Mouse (Mus musculus) spleen, postnatal 36 days (tissue): ENCODE measurements around the gene Coch.
"Not testable (repeated sequence)": the region's sequence is repeated elsewhere in the genome, so short reads cannot be mapped to it uniquely, and the experiment has no call there.

Source experiments
- DNase-seq, 2 experiments: peaks; one replicate each; pipeline ENCODE4 v3.0.0; 2022; ENCODE audit warnings: low spot score in 2 of 2, mixed read lengths in 1 of 2

The Coch gene

DNA sequence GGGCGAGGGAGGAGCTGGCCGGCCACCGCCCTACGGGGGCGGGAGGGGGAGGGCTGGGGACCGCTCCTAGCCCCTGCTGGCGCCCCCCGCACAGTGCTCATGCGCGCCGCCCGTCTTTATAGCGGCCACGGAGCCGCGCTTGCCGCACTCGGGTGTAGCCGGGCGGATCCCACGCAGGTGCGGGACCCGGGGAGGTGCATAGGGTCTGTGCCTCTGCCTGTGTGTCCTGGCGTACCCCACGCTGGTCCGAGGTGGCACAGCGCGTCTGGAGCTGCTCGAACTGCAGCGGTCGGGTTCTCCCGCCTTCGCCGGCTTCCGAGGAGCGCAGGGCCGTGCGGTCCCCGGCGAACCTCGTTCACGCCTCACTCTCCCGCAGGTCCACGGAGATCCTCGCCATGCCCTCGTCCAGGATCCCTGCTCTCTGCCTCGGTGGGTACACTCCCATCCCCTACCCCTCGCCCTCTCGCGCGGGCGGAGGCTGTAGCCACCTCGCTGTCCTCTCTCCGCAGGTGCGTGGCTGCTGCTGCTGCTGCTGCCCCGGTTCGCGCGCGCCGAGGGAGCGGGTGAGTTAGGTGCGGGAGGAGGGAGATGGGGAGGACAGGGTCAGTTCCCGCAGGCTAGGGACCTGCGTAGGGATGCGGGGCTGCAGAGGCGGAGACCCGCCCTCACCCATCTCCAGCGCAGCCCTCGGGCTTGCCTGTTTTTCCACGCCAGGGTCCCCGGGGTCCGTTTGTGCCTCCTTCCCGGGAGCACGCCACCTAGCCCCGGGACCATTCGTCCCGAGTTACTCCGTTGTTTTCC is at the start of gene Coch:
Coch (plus strand) TSS at position 113 of the 801 bp plus-strand sequence.
- DNase-seq: peak in 1 of 2 experiments; percentile 5

DNA sequence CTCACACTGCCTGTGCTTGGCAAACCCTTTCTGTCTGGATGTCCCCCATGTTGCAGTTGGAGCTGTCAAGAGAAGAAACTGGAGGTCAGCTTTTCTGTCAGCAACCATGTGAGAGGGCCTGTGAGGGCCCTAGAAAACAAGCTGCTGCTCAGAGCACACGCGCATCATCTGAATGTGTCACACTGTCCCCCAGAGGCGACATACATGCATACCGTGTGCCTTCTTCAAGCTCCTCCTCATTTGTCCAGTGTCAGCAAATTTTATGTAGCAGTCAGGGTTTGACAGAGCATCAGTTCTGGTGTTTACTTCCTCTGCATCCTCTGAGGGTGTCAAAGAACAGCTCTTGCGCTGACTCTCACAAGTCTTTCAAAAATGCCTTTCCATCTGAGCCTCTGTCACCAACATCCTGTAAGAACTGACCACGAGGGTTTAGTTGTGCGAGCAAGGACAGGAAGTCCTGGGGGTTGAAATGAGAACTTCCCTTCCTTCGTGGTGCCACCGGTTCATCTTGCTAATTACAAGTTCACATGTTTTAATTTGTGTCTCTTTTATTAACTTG is 49.7 kb upstream of the Coch start:
- DNase-seq: no peak

DNA sequence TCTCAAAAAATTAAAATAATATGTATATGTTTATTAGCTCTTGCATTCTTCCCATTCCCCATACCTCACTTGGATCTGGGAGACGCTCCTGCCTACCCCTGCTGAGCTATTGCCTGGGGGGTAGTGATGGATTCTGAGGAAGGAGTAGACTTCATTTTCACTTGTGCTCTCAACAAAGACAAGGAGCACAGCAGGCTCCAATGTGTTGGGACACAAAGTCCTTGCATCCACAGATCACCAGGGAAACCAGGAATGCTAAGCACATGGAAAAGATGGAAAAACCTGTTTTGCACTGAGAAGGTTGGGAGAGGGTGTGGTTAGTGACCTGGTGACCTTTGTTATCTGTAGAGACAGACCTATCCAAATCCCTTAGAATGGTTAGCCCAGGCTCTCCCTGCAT is 38.1 kb upstream of the Coch start:
- no peak for DNase-seq

DNA sequence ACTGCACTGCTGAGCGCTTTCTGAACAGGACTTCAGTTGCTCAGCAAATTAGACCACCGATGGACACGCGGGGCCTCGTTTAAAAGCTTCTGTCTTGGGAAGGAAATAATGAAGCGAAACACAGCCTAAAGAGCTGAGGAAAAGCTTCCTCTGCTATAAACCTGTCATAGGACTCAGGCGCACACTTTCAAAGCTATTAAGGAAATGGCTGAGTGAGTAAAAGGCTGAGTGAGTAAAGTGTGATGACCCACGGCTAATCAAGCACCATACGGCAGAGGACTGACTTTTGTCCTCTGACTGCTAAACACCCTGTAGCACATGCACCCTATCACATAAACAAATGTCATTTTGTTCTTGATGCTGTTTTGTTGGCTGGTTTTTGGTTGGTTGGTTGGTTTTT is 31.7 kb upstream of the Coch start:
- DNase-seq: no peak

DNA sequence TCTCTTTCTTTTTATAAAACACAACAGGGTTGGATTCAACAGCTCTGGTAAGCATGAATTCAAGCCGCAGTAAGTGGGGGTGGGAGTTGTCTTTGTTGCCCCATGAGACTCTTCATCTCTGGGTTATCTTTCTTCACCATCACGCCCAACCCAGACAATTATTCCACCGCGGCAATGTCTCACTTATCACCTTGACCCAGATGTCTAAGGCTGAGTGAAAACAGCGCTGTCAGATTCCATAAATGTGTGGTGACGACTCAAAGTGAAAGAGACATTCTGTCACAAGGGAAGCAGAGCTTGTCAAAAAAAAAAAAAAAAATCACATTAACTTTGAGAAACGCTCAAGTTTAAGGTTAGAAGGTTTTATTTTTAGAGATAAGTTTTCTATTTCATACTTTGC is 25.9 kb upstream of the Coch start:
- no peak for DNase-seq

DNA sequence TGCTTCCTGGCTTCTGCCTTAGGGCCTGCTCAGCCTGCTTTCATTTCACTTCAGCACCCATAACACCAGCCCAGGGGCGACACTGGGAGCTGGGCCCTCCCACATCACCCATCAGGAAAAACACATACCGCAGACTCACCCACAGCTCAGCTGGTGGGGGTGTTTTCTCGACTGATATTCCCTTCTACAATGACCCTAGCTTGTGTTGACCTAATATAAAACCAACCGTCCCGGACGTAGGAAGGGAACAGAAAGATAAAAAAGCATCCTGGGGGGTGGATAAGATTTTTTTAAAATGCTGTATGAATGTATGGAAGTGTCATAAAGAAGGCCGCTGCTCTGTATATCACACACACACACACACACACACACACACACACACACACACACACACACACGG is 23.7 kb upstream of the Coch start:
- no peak for DNase-seq

DNA sequence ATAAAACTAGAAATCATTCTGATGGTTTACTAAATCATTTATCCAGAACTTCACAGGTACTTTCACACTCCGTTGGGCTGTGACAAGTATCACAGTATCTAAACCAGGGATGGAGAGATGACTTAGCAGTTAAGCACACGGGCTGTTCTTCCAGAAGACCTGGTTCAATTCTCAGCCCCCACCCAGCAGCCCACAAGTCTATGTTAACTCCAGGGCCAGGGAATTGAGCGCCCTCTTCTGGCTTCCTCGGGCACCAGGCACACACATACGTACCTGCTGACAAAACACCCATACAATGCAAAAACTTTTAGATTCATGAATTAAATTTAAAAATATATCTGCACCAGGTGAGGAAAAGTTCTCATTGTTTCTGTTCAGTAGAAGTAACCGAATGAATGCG is 23.2 kb upstream of the Coch start:
- DNase-seq: no peak

DNA sequence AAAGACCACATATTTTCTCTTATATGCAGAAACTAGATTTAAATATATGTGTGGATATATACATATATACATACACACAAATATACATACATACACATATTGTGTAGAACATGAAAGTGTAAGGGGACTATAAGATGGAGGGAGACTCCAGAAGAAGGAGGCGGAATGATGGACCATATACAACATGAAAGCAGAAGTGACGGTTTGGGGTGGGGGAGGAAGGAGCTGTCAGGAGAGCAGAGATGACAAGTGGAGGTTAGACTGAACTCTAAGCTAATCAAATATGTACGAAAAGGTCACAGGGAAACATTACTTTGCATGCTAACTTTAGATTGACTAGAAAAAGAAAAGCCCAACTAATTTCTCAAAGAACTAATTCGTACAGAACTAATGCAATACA is 20.5 kb upstream of the Coch start:
- no peak for DNase-seq

DNA sequence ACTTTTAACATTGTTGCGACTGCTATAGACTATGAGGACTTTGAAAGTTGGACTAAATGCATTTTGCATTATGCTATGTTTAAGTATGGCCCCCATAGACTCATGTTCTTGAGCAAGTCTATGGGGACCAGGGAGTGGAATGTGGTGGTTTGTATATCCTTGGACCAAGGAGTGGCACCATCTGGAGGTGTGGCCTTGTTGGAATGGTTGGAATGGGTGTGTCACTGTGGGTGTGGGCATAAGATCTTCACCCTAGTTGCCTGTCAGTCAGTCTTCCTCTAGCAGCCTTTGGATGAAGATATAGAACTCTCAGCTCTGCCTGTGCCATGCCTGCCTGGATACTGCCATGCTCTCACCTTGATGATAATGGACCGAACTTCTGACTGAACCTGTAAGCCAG is 15.3 kb upstream of the Coch start:
- not testable (repeated sequence) for DNase-seq

DNA sequence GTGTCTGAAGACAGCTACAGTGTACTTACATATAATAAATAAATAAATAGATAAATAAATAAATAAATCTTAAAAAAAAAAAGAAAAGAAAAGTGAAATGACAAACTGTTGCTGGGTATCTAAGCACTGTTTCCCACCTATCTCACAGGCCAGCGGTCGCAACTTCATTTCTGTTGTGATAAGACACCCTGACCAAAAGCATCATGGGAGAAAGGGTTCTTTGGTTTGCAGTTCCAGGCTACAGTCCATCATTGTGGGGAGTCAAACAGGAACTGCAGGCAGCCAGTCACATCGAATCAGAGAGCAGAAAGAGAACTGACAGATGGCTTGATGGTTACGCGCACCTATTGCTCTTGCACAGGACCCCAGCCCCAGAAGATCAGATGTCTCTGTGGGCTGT is 3.9 kb upstream of the Coch start:
- DNase-seq: no peak

DNA sequence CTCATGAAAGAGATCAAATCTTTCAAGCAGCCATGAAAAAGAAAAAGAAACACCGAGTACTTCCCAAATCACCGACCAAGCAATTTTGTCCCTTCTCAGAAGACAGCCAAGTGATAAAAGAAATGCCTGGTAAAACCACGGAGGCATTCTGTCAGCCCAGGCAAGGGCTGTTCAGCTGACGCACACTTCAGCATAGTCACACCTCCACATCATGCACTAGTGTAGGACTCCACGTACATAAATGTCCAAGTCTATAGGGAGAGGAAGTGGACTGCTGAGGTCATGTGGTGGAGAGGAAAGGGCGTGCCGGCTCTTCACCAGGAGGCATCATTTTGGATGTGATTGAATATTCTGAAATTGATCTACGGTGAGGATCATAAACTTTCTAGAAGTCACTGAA is 1.2 kb upstream of the Coch start:
- no peak for DNase-seq

DNA sequence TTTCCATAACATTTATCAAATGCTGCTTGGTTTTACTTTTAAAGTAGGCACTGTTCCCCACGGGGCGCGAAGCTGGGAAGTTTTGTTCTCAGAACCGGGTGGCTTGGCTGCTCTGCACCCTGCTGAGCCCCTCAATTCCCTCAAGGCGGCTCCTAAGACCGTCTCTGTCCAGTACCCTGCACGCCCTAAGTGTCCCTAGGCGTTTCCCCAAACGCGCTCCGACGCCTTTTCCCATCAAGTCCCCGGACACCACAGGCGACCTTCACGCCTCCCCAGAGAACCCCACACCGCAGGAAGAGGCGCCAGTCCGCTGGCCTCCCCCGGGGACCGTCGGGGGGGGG is 283 bp upstream of the Coch start:
- DNase-seq: peak in 1 of 2 experiments; percentile 9

DNA sequence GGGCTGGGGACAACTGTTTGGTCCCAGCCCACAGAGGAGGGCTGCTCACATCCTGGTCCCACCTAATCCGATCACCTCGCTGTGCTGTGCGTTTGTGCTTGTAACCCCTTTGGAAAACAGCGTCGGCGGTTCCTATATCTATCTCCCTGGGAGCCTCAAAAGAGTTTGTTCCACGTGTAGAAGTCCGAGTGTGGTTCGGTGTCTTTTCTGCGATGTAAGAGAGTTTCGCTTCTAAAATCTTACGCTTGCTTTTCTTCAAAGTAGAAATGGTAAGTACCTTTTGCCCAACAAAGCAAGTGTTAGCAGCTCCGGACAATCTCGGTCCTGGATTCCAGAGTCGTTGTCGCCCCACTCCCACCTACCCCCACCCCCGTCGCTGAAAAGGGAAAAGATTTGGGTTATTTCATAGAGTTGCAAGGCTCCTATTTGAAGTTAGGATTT is 909 bp downstream of the Coch start:
- DNase-seq: no peak

DNA sequence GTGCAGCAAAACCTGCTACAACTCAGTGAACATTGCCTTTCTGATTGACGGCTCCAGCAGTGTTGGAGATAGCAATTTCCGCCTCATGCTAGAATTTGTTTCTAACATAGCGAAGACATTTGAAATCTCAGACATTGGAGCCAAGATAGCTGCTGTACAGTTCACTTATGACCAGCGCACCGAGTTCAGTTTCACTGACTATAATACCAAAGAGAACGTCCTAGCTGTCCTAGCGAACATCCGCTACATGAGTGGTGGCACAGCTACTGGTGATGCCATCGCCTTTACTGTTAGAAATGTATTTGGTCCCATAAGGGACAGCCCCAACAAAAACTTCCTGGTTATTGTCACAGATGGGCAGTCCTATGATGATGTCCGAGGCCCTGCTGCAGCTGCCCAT is 10.2 kb downstream of the Coch start:
- no peak for DNase-seq

DNA sequence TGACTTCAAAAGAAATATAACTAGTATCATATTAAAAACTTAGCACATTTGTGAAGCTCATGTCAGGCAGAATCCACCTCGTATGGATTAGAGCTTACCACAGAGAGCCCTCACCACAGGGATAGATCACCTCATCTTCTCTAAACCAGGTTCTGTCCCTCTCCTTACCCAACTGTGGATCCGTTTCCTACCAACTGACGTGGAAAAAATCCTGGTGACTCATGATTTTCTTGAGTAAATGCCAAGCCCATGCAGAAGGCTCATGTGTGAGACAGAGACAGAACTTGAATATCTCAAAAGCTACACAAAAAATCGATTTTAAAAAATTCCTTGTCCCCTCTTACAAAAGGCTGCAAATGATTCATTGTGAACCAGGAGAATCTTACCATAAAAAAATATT is 13.0 kb downstream of the Coch start:
- DNase-seq: no peak

DNA sequence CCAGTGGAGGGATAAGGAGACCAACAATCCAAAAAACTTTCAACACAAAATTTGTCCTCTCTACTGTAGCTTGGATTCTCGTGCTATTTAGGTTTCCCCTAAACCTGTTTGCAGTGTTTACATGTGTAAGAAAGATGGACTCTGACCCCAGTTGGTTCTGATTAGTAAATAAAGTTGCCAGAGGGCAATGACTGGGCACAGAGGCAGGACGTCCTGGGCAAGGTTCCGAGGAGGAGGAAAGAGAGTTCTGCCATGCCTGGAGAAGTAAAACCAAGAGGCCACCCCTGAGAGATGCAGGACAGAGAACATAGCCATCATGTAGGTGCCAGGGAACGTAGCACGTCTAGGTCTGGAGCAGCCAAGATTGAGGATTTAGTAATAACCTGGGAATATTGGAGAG is 19.2 kb downstream of the Coch start:
- DNase-seq: no peak

DNA sequence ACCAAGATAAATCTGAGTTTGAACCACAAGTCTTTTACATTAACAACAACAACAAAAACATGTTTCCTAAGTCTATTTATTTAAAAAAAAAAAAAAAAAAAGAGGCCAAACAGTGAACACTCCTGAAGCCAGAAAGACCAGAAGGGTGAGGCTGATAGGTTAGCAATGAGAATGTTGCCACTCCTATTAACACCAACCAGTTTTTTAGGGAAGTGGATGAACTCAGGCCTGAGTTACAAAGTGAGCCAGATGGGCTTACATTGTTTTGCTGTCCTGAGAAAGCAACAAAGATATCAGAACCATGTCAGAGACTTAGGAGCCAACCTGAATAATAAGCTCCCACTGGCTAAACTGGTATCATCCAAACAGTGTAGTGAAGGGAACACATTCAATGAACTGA is 27.4 kb downstream of the Coch start:
- no peak for DNase-seq

DNA sequence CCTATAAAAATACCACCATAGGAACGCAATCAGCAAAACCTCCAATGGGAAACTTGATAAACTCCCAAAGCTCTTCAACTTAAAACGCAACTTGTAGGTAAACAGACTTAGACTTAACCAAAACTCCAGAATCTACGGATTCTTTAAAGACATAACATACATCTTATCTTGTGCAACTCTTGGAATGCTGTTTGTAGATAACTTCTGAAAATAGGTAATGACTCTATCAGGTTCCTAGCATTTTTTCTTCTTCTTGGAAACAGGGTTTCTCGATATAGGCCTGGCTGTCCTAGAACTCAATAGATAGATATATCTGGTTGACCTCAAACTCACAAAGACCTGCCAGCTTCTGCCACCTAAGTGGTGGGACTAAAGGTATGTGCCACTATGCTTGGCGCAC is 28.0 kb downstream of the Coch start:
- no peak for DNase-seq

DNA sequence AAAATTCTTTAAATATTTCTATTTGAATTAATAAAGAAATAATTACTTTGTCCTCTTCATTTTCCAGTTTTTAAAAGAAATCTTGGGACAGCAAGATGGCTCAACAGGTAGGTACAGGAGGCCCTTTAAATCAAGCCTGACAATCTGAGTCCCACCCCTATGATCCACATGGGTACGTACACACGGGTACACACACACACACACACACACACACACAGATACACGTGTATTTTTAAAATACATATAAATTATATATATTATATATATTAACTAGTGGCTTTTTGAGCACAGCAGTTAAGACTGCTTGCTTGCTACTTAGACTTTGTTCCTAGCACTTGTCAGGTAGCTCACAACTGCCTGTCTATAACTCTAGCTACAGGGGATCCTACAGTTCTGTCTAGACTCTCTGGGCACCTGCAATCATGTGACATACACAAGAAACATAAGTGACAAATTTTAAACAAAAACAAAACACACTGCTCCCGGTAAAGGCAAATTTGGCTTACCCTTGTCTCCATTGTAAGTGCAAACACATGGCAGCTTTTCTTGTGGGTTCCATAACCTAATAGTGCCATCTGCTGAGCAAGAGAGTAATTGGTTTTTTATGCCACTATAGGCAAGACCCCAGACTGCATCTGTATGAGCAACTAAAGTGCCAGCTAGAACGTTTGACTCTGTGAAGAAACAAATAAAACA is 29.7 kb downstream of the Coch start:
- DNase-seq: no peak

DNA sequence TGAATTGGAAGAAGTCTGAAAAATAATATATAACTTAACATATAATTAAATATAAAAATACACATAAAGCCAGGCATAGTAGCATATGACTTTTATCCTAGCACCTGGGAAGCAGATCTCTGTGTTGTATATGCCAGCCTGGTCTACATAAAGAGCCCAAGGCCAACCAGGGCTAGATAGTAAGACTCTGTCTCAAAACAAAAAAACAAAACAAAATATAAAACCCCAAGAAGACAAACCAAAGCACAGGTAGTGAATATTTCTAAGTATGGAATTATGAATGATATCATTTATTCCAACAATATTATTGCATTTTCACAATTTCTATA is 30.2 kb downstream of the Coch start:
- no peak for DNase-seq

DNA sequence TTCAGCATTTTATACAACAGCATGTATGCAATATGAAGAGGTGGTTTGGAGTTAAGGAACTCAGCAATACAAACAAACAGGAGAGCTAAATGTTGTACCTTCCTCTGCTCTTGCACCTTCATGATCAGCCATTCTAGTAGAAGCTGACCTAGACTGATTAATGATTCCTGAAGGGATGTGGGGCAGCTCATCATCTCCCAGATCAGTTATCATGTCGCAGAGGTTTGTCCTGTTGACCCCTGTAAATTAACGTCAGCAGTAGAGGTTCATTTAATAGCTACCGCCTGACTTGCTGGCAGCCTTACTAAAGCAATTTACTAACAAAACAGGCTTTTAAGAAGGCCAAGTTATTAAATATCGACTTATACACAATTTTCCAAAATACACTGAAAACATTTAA is 40.3 kb downstream of the Coch start:
- DNase-seq: no peak

DNA sequence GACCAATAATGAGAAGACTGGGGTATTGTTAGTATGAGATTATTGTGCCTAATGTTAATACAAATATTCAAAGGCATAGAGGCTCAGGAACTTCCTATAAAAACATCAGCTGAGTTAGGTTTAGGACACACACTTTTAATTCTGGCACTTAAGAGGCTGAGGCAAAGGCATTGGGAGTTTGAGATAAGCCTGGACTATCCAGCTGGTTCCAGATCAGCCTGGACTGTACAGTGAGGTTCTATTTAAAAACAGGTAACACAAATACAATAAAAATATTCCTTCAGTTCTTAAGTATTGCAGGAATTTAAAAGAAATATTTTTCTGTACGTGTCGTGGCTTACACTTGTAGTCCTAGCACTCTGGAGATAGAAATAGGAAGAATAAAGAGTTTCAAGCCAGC is 43.1 kb downstream of the Coch start:
- no peak for DNase-seq

DNA sequence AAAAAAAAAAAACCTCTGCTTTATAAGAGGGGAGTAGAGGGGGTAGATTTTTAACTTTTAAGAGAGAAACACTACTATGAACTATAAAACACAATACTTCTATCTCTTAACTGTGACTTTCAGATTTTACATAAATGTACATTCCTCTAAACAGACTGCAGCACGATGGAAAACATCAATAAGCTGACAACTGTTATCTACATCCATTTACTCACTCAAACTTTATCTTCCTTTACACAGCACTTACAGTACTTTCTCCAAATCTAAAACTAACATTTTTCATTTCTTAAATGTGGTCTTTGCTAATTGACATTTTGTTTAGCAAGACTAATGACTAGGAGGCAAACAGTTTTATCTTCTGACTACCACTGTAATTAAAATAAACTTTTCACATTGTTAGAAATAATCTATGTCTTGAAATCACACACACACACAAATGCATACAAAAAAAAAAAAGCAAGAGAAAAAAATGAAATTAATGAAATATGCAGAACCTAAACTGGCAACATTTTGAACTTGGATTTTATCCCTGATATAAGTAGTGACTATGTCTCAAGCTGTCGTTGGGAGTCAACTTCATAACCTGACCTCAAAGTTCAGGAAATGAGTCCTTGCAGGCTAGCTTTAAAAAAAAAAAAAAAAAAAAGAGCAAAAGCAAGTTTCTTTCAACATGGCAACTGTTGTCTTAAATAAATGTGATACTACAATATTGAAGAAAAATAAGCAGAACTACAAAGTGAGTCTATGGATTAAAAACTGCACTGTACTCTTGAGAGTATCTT is 43.7 kb downstream of the Coch start:
- DNase-seq: no peak
